Mouse (Mus musculus) kidney, postnatal 0 days (tissue): ENCODE results near the gene Plxna2. TPM values are rescaled to one million over a fixed set of nuclear protein-coding genes. Genes with fewer than 3 reads are reported as not detected.

Source experiments
- ATAC-seq: fragments of 200-750 bp; cut with Nextera tagmentation; replicated peaks from 2 replicates; pipeline ENCODE4 v1.8.0; 2017; ENCODE audit warnings: low read depth, moderate number of reproducible peaks, moderate TSS enrichment, moderate library complexity; ENCODE audit not compliant: low FRiP score
- DNase-seq: peaks from one replicate; pipeline ENCODE4 v3.0.0-alpha.2; 2016; ENCODE audit warnings: low spot score
- H3K27ac ChIP-seq: fragments of 300-500 bp; sonication (generic); 2 replicates; pipeline ENCODE4 v1.5.1; 2014; ENCODE audit warnings: mild to moderate bottlenecking
- H3K27me3 ChIP-seq: fragments of 300-500 bp; sonication (generic); 2 replicates; pipeline ENCODE4 v1.6.1; 2014; ENCODE audit warnings: low read length, mixed read lengths; ENCODE audit not compliant: insufficient read depth
- H3K36me3 ChIP-seq: fragments of 300-500 bp; sonication (generic); 2 replicates; pipeline ENCODE4 v1.6.1; 2014; ENCODE audit warnings: low read length, mixed read lengths; ENCODE audit not compliant: insufficient read depth
- H3K4me1 ChIP-seq: fragments of 300-500 bp; sonication (generic); replicated peaks from 2 replicates; pipeline ENCODE4 v1.6.1; 2014; ENCODE audit warnings: antibody characterized with exemption, low read length, mixed read lengths; ENCODE audit not compliant: insufficient read depth
- H3K4me2 ChIP-seq: fragments of 300-500 bp; sonication (generic); 2 replicates; pipeline ENCODE4 v1.6.1; 2014; ENCODE audit warnings: mild to moderate bottlenecking, low read length, moderate library complexity, mixed read lengths
- H3K4me3 ChIP-seq: fragments of 300-500 bp; sonication (generic); replicated peaks from 2 replicates; pipeline ENCODE4 v1.5.1; 2014; ENCODE audit warnings: low read depth, low read length
- H3K9ac ChIP-seq: fragments of 300-500 bp; sonication (generic); 2 replicates; pipeline ENCODE4 v1.6.1; 2014; ENCODE audit warnings: low read depth, low read length
- H3K9me3 ChIP-seq: fragments of 300-500 bp; sonication (generic); replicated peaks from 2 replicates; pipeline ENCODE4 v1.6.1; 2016; ENCODE audit warnings: low read length, inconsistent platforms, mixed read lengths
- CTCF ChIP-seq: IDR thresholded peaks from 2 replicates; pipeline ENCODE4 v1.5.1; 2016; ENCODE audit warnings: antibody characterized with exemption, low read depth, mild to moderate bottlenecking, moderate library complexity
- WGBS: fragments of 180-500 bp; shearing (Covaris S2); extraction: QIAGEN DNeasy Blood & Tissue Kit; methylation state at CpG from one replicate; pipeline ENCODE4 v1.1.7; 2014; 5-methylcytosine and 5-hydroxymethylcytosine counted together
- polyA plus RNA-seq: library from polyadenylated mRNA; unstranded; fragments of >200 nt; fragmentation: Nextera tagmentation; extraction: Ambion mirVana; gene quantifications from 2 replicates; pipeline ENCODE4 v1.2.1, GENCODE M21; 2015

Gene Plxna2
- polyA plus RNA-seq, 1 experiment from 2014 or later, result 2.8 TPM

GRCm38 (mm10) chr1:194665715-194666114 lies 47.7 kb downstream of the Plxna2 start:
- ATAC-seq (no peak), DNase-seq (no peak)
- Histone ChIP-seq H3K9me3 (no peaks in the 10 kb centered on the region), H3K27me3 (no peaks in the 10 kb centered on the region), H3K4me3 (no peak overlapping the region), H3K9ac (no peak overlapping the region), H3K4me2 (no peak overlapping the region), H3K27ac (no peak overlapping the region), H3K4me1 (no peaks in the 10 kb centered on the region), H3K36me3 (no peaks in the 10 kb centered on the region)
- no peak for TF ChIP-seq CTCF
- WGBS, result 51% methylated on average over 3 of the region's 3 CpGs

DNA sequence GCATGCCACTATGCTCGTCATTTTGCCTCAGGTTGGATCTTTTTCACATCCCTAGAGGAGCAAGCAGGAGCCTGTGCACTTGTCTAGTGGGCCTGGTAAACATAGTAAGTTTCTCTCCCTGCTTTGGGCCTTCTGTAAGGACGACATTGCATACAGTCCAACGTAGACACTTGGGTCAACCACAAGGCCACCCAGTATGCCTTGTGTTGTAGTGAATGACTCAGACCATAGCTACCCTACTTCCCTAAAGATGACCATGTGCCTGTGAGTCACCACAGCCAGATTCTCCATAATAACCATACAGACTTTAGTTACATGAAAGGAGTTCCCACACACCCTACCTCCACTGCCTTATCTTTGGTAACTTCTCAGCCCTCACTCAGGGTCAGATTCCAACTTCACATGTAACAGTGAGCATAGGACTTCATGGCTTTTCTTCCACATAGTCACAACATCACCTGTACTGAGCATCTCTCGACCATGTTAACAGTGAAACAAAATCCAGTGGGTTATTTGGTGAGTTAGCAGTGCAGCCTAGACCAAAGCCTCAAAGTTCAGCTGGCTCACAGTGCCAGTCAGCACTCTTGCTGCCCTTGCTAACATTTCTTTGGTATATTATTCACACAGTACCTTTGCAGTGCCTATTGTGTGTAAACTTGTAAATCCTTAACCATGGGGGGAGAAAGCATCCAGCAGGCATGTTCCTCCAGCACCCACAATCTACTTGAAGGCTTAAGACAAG lies 53.9 kb downstream of the Plxna2 start:
- no peak overlapping the region for H3K4me3 ChIP-seq
- no peaks in the 10 kb centered on the region for H3K9me3 ChIP-seq
- 86% methylated on average over 4 of the region's 4 CpGs for WGBS
- no peaks in the 10 kb centered on the region for H3K36me3 ChIP-seq
- no peak for TF ChIP-seq CTCF
- H3K27ac ChIP-seq, result no peak overlapping the region
- ATAC-seq (no peak; the same call in 1 of the 2 replicates), DNase-seq (no peak)
- H3K9ac ChIP-seq, result no peak overlapping the region
- no peaks in the 10 kb centered on the region for H3K4me1 ChIP-seq
- H3K4me2 ChIP-seq, result no peak overlapping the region
- no peaks in the 10 kb centered on the region for H3K27me3 ChIP-seq

- H3K4me1 ChIP-seq, result no peaks in the 10 kb centered on the region
- DNase-seq, result no peak
- H3K4me2 ChIP-seq, result no peak overlapping the region
- H3K9me3 ChIP-seq, result no peaks in the 10 kb centered on the region
- no peak overlapping the region for H3K4me3 ChIP-seq
- H3K9ac ChIP-seq, result no peak overlapping the region
- WGBS, result 85% methylated on average over 1 of the region's 1 CpGs
- no peaks in the 10 kb centered on the region for H3K27me3 ChIP-seq
- ATAC-seq, result no peak
- no peak overlapping the region for H3K27ac ChIP-seq
- H3K36me3 ChIP-seq, result no peaks in the 10 kb centered on the region
- TF ChIP-seq CTCF, result no peak
Observed at GRCm38 (mm10) chr1:194672525-194672894, 54.5 kb downstream of the Plxna2 start.

DNA sequence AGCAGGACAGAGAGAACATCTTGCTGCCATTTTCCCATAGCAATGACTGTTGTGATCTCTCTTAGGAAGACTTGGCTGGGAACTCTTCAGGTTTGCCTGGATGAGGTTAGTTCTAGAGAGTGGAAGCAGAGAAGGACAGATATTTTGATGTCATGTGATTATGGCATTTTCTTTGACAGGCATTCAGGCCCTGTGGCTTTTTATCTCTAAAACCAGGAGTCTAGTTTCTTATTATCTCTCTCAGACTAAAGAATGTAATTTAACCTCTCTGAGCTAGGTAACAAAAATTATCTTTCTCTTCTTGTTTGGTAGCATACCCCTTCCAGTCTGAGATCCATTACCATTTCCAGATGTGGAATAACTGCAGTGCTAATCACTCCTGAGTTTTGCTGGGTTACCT lies 55.2 kb downstream of the Plxna2 start:
- H3K27me3 ChIP-seq, result no peaks in the 10 kb centered on the region
- no peak overlapping the region for H3K4me2 ChIP-seq
- H3K4me1 ChIP-seq, result peaks cover 3% of the 10 kb centered on the region; the same call in 1 of the 2 replicates
- no peak for TF ChIP-seq CTCF
- H3K36me3 ChIP-seq, result no peaks in the 10 kb centered on the region
- H3K27ac ChIP-seq, result no peak overlapping the region
- ATAC-seq (no peak), DNase-seq (no peak)
- no peak overlapping the region for H3K4me3 ChIP-seq
- H3K9ac ChIP-seq, result no peak overlapping the region
- H3K9me3 ChIP-seq, result no peaks in the 10 kb centered on the region

DNA sequence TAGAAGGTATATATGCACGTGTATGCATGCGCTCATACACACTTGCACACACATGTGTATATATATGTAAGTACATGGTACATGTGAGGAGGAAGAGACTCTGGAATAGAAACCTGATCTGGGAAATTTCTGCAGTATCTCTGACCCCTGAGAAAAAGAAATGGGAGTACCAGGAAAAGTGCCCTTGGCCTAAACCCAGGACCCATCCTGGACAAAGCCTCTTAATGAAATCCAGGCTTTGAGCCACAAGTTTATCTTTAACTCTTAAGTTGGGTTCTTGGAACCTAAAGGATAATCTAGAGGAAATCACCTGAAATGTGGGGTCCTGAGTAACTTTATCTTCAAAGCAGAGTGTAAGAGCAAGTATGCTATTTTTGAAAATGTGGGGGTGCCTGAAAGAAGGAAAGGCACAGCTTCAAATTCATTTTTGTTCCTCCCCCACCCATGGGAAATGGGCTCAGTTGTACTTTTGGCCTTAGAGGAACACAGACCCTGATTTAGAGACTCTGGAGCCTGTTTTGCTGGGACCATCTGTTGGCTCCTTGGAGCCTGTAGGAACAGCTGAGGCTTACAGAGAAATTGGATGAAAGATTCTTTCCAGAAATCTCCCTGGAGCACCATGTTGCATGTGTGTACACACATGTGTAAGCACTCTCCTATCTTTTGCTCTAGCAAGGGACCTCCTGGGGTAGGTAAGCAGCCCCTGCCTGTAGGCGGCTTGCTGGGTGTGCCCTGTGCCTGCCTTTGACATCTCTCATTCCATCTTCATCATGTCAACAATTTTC lies 57.3 kb downstream of the Plxna2 start:
- H3K4me1 ChIP-seq, result peaks cover 19% of the 10 kb centered on the region
- no peak overlapping the region for H3K9ac ChIP-seq
- no peak overlapping the region for H3K27ac ChIP-seq
- WGBS, result 82% methylated on average over 3 of the region's 3 CpGs
- no peaks in the 10 kb centered on the region for H3K36me3 ChIP-seq
- no peak overlapping the region for H3K4me2 ChIP-seq
- DNase-seq (no peak), ATAC-seq (no peak)
- H3K9me3 ChIP-seq, result no peaks in the 10 kb centered on the region
- H3K27me3 ChIP-seq, result no peaks in the 10 kb centered on the region
- TF ChIP-seq CTCF, result no peak
- no peak overlapping the region for H3K4me3 ChIP-seq

DNA sequence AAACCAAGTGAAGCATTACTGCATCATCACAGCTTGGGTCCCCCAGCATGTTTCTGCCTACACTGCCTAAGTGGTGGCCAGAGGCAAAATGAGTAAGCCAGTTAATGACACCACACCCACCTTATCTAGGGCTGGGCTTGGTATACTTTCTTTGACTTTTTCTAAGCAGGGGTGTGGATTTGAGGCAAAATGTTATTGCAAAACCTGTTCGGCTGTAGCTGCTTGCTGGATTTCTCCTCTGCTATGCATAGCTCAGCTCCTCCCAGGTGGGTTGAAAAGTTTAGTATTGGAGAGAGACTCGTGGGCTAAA lies 57.8 kb downstream of the Plxna2 start:
- H3K36me3 ChIP-seq, result no peaks in the 10 kb centered on the region
- no peaks in the 10 kb centered on the region for H3K9me3 ChIP-seq
- H3K27ac ChIP-seq, result no peak overlapping the region
- H3K4me2 ChIP-seq, result no peak overlapping the region
- TF ChIP-seq CTCF, result no peak
- DNase-seq, result no peak
- no peaks in the 10 kb centered on the region for H3K27me3 ChIP-seq
- no peak for ATAC-seq
- WGBS, result 51% methylated on average over 2 of the region's 2 CpGs
- H3K4me1 ChIP-seq, result peaks cover 19% of the 10 kb centered on the region
- H3K4me3 ChIP-seq, result no peak overlapping the region
- H3K9ac ChIP-seq, result no peak overlapping the region
